Mouse (Mus musculus) embryonic facial prominence, embryonic 10.5 days (tissue): ENCODE data around the gene Olfr523. TPM values are rescaled to one million over a fixed set of nuclear protein-coding genes. Genes with fewer than 3 reads are reported as not detected.

Experiments
- DNase-seq: peaks from one replicate; pipeline ENCODE4 v3.0.0-alpha.2; 2017; ENCODE audit warnings: low spot score
- H3K27ac ChIP-seq: fragments of 300-500 bp; sonication (generic); replicated peaks from 2 replicates; pipeline ENCODE4 v1.5.1; 2016; ENCODE audit warnings: mild to moderate bottlenecking
- H3K27me3 ChIP-seq: fragments of 300-500 bp; sonication (generic); replicated peaks from 2 replicates; pipeline ENCODE4 v1.6.1; 2016; ENCODE audit warnings: low read depth, mild to moderate bottlenecking; ENCODE audit not compliant: poor library complexity, severe bottlenecking
- H3K36me3 ChIP-seq: fragments of 300-500 bp; sonication (generic); replicated peaks from 2 replicates; pipeline ENCODE4 v1.6.1; 2016; ENCODE audit warnings: mild to moderate bottlenecking, moderate library complexity
- H3K4me1 ChIP-seq: fragments of 300-500 bp; sonication (generic); 2 replicates; pipeline ENCODE4 v1.6.1; 2016
- H3K4me3 ChIP-seq: fragments of 300-500 bp; sonication (generic); 2 replicates; pipeline ENCODE4 v1.5.1; 2016; ENCODE audit warnings: mild to moderate bottlenecking, moderate library complexity
- H3K9me3 ChIP-seq: fragments of 300-500 bp; sonication (generic); 2 replicates; pipeline ENCODE4 v1.6.1; 2016; ENCODE audit warnings: mild to moderate bottlenecking
- WGBS: fragments of 180-500 bp; shearing (Covaris S2); methylation state at CpG from one replicate; pipeline ENCODE4 v1.1.7; 2016; 5-methylcytosine and 5-hydroxymethylcytosine counted together
- polyA plus RNA-seq: library from polyadenylated mRNA; unstranded; fragments of >200 nt; fragmentation: Nextera tagmentation; extraction: Ambion mirVana; gene quantifications from 2 replicates; pipeline ENCODE4 v1.2.1, GENCODE M21; 2016

Gene Olfr523
- polyA plus RNA-seq, 1 experiment from 2014 or later = not detected

- peak; percentile 11 for DNase-seq
- no peaks in the 10 kb centered on the region for H3K4me1 ChIP-seq
- WGBS = 67% methylated on average over 18 of the region's 18 CpGs
- H3K4me3 ChIP-seq = no peak overlapping the region
- no peaks in the 10 kb centered on the region for H3K9me3 ChIP-seq
- no peaks in the 10 kb centered on the region for H3K36me3 ChIP-seq
- H3K27ac ChIP-seq = no peak overlapping the region
- H3K27me3 ChIP-seq = no peaks in the 10 kb centered on the region
These were observed 13.9 kb downstream of the Olfr523 start for GRCm38 (mm10) chr7:140186646-140187620.

DNA sequence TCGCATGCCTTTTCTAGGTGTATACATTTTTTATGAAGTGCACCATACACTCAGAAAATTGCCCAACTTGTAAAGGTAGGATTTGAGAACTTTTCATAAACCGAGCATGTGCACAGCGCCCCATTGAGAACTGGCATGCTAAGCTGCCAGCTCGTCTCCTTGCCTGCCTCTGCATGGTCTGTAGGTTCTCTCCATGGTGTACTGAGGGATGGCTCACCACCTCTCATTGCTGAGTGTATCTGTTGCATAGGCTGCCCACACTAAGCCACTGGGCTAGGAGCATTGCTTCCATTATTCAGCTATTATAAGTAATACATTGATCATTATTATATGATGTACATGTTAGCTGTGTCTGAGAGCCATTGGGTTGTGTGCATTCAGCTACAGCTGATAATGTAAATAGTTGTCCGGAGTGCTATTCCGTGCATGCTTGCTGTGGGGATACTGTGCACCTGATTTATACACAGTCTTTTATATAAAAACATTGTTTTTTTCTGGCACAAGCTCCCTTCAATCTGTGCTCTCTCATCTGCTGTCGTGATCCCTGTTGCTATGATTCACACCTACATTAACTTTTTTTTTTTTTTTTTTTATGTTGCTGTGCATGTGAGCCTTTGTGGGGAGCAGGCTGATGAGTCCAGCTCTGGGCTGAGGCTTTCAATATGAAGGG, 14.8 kb downstream of the Olfr523 start:
- Histone ChIP-seq H3K36me3 (no peaks in the 10 kb centered on the region), H3K4me3 (no peak overlapping the region), H3K27me3 (no peaks in the 10 kb centered on the region), H3K4me1 (no peaks in the 10 kb centered on the region), H3K9me3 (no peaks in the 10 kb centered on the region), H3K27ac (no peak overlapping the region)
- 82% methylated on average over 7 of the region's 7 CpGs for WGBS
- no peak for DNase-seq

- H3K4me1 ChIP-seq = no peaks in the 10 kb centered on the region
- no peaks in the 10 kb centered on the region for H3K36me3 ChIP-seq
- WGBS = 62% methylated on average over 4 of the region's 4 CpGs
- no peak overlapping the region for H3K27ac ChIP-seq
- H3K27me3 ChIP-seq = no peaks in the 10 kb centered on the region
- H3K9me3 ChIP-seq = no peaks in the 10 kb centered on the region
- no peak for DNase-seq
- H3K4me3 ChIP-seq = no peak overlapping the region
These were observed 15.6 kb downstream of the Olfr523 start for GRCm38 (mm10) chr7:140188391-140189328.

- no peaks in the 10 kb centered on the region for H3K36me3 ChIP-seq
- H3K27ac ChIP-seq = no peak overlapping the region
- H3K27me3 ChIP-seq = no peaks in the 10 kb centered on the region
- WGBS = 87% methylated on average over 1 of the region's 1 CpGs
- no peak overlapping the region for H3K4me3 ChIP-seq
- no peaks in the 10 kb centered on the region for H3K9me3 ChIP-seq
- no peak for DNase-seq
- no peaks in the 10 kb centered on the region for H3K4me1 ChIP-seq
These were observed 17.4 kb downstream of the Olfr523 start for GRCm38 (mm10) chr7:140190435-140190834.

- WGBS = 70% methylated on average over 2 of the region's 2 CpGs
These were observed 19.4 kb downstream of the Olfr523 start for GRCm38 (mm10) chr7:140192445-140192844.

DNA sequence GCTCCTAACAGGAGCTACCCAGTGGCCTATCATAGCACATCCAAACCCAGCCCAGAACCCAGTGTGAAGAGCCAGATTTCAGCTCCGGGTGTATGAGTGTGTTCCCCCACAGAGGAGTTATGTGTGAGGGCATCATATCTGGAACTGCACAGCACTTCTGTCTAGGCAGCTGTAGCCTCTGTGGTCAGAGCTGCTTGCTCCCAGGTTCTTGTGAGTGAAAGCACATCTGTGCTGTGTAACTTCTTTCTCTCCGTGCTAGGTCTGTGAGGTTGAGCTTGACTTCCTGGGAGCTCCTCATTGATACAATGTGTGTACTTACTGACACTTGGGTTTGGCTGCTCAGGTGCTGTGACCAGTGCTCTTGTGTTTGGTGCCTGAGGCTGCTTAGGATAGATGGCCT, 19.8 kb downstream of the Olfr523 start:
- H3K4me1 ChIP-seq = no peaks in the 10 kb centered on the region
- WGBS = 85% methylated on average over 2 of the region's 2 CpGs
- no peak overlapping the region for H3K4me3 ChIP-seq
- no peaks in the 10 kb centered on the region for H3K27me3 ChIP-seq
- no peaks in the 10 kb centered on the region for H3K36me3 ChIP-seq
- no peaks in the 10 kb centered on the region for H3K9me3 ChIP-seq
- no peak for DNase-seq
- H3K27ac ChIP-seq = no peak overlapping the region

More at GRCm38 (mm10) chr7:140192445-140192844, 19.4 kb downstream of the Olfr523 start:
- no peak for DNase-seq
- Histone ChIP-seq H3K36me3 (no peaks in the 10 kb centered on the region), H3K9me3 (no peaks in the 10 kb centered on the region), H3K27ac (no peak overlapping the region), H3K27me3 (no peaks in the 10 kb centered on the region), H3K4me3 (no peak overlapping the region), H3K4me1 (no peaks in the 10 kb centered on the region)

GRCm38 (mm10) chr7:140194031-140194430, 21.0 kb downstream of the Olfr523 start:
- H3K4me1 ChIP-seq = no peaks in the 10 kb centered on the region
- no peaks in the 10 kb centered on the region for H3K9me3 ChIP-seq
- no peaks in the 10 kb centered on the region for H3K27me3 ChIP-seq
- H3K36me3 ChIP-seq = no peaks in the 10 kb centered on the region
- no peak overlapping the region for H3K4me3 ChIP-seq
- 91% methylated on average over 4 of the region's 4 CpGs for WGBS
- no peak overlapping the region for H3K27ac ChIP-seq
- no peak for DNase-seq

DNA sequence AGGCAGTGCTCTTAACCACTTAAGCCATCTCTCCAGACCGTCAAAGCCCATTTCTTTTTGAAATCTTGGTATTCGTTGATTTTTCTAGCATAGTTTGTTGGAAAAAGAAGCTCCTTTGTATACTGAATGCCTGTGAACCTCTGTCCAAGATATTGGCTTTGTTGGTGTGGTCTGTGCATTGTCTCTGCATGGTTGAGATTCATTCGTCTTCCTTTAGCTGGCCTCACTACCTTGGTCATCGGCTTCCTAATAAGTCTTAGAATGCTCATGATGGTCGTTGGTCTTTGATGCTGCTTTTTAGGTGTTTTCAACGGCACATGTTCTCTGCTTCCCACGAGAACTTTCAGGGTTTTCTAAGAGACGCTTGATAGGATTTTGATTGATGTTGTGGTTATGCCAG, 23.0 kb downstream of the Olfr523 start:
- no peaks in the 10 kb centered on the region for H3K9me3 ChIP-seq
- 84% methylated on average over 8 of the region's 8 CpGs for WGBS
- H3K36me3 ChIP-seq = no peaks in the 10 kb centered on the region
- no peaks in the 10 kb centered on the region for H3K27me3 ChIP-seq
- DNase-seq = no peak
- no peak overlapping the region for H3K27ac ChIP-seq
- no peak overlapping the region for H3K4me3 ChIP-seq
- no peaks in the 10 kb centered on the region for H3K4me1 ChIP-seq

- Histone ChIP-seq H3K36me3 (no peaks in the 10 kb centered on the region), H3K9me3 (no peaks in the 10 kb centered on the region), H3K27me3 (no peaks in the 10 kb centered on the region), H3K4me1 (no peaks in the 10 kb centered on the region), H3K27ac (no peak overlapping the region), H3K4me3 (no peak overlapping the region)
- WGBS = 88% methylated on average over 4 of the region's 4 CpGs
- DNase-seq = no peak
These were observed 28.1 kb downstream of the Olfr523 start for GRCm38 (mm10) chr7:140201090-140201489.

DNA sequence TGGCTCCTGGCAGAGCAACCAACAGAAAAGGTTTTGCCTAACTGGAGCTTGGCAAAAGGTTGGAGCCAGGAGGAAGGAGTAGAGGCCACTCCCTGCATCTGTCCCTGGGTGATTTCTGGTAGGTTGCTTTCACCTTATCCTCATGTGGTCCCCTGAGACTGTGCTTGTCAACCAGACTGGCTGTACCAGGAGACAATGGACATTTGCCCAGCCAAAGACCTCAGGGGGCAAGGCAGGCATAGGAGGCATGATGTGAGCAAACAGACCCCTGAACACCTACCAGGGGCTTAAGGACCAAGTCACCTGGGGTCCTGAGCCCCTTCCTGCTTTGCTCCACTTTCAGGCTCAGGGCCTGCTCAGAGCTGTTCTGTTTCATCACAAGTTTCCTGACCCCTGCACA, 32.8 kb downstream of the Olfr523 start, which contains the start of gene Olfr524:
TSS of gene Olfr524 (minus strand) at position 101 of the 400 bp plus-strand sequence.
- Histone ChIP-seq H3K36me3 (no peaks in the 10 kb centered on the region), H3K27me3 (no peaks in the 10 kb centered on the region), H3K9me3 (no peaks in the 10 kb centered on the region), H3K4me1 (no peaks in the 10 kb centered on the region), H3K4me3 (no peak within 1 kb of the TSS), H3K27ac (no peak within 1 kb of the TSS)
- DNase-seq = no peak

DNA sequence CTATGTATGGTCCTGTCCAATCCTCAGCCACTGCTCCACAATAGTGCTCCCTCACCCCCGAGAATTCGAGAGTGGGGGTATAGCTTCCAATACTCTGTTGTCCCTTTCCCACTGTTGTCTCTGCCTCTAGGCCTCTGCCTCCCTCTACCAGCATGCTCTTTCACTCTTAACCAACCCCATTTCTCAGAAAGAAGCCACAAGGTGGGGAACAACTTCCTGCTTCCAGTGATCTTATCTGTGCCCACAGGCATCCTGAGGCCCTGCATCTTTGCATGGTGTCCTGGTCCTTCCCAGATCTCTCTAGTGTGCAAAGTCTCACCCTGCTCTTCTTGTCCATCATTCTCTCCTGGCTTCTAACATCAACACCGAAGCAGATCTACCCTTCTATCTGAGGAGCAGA, 33.9 kb downstream of the Olfr523 start:
- H3K9me3 ChIP-seq = no peaks in the 10 kb centered on the region
- H3K27me3 ChIP-seq = no peaks in the 10 kb centered on the region
- WGBS = 90% methylated on average over 3 of the region's 3 CpGs
- no peak overlapping the region for H3K4me3 ChIP-seq
- H3K4me1 ChIP-seq = no peaks in the 10 kb centered on the region
- H3K27ac ChIP-seq = no peak overlapping the region
- no peak for DNase-seq
- H3K36me3 ChIP-seq = no peaks in the 10 kb centered on the region

GRCm38 (mm10) chr7:140208153-140208552, 35.1 kb downstream of the Olfr523 start:
- DNase-seq = no peak
- no peak overlapping the region for H3K27ac ChIP-seq
- H3K27me3 ChIP-seq = no peaks in the 10 kb centered on the region
- 77% methylated on average over 8 of the region's 8 CpGs for WGBS
- H3K4me1 ChIP-seq = no peaks in the 10 kb centered on the region
- H3K4me3 ChIP-seq = no peak overlapping the region
- no peaks in the 10 kb centered on the region for H3K36me3 ChIP-seq
- H3K9me3 ChIP-seq = no peaks in the 10 kb centered on the region
